Mouse (Mus musculus) heart, embryonic 15.5 days (tissue): ENCODE results near the gene Tent4a. TPM values are rescaled to one million over a fixed set of nuclear protein-coding genes. Genes with fewer than 3 reads are reported as not detected.

Experiments
- ATAC-seq: fragments of 200-750 bp; cut with Nextera tagmentation; replicated peaks from 2 replicates; pipeline ENCODE4 v1.8.0; 2017; ENCODE audit warnings: low read depth, moderate TSS enrichment; ENCODE audit not compliant: insufficient number of reproducible peaks, insufficient read depth, low FRiP score
- H3K27ac ChIP-seq: fragments of 300-500 bp; sonication (generic); 2 replicates; pipeline ENCODE4 v1.5.1; 2015; ENCODE audit warnings: mild to moderate bottlenecking, inconsistent platforms
- H3K27me3 ChIP-seq: fragments of 300-500 bp; sonication (generic); 2 replicates; pipeline ENCODE4 v1.6.1; 2015; ENCODE audit warnings: inconsistent platforms
- H3K36me3 ChIP-seq: fragments of 300-500 bp; sonication (generic); 2 replicates; pipeline ENCODE4 v1.6.1; 2015; ENCODE audit warnings: mild to moderate bottlenecking, inconsistent platforms
- H3K4me1 ChIP-seq: fragments of 300-500 bp; sonication (generic); replicated peaks from 2 replicates; pipeline ENCODE4 v1.6.1; 2015; ENCODE audit warnings: inconsistent platforms
- H3K4me2 ChIP-seq: fragments of 300-500 bp; sonication (generic); 2 replicates; pipeline ENCODE4 v1.6.1; 2015; ENCODE audit warnings: inconsistent platforms, mild to moderate bottlenecking, moderate library complexity
- H3K4me3 ChIP-seq: fragments of 300-500 bp; sonication (generic); 2 replicates; pipeline ENCODE4 v1.5.1; 2015; ENCODE audit warnings: mild to moderate bottlenecking, inconsistent platforms
- H3K9ac ChIP-seq: fragments of 300-500 bp; sonication (generic); 2 replicates; pipeline ENCODE4 v1.6.1; 2015; ENCODE audit warnings: mild to moderate bottlenecking, inconsistent platforms
- H3K9me3 ChIP-seq: fragments of 300-500 bp; sonication (generic); replicated peaks from 2 replicates; pipeline ENCODE4 v1.6.1; 2016; ENCODE audit warnings: inconsistent platforms
- WGBS: fragments of 180-500 bp; shearing (Covaris S2); methylation state at CpG from one replicate; pipeline ENCODE4 v1.1.7; 2015; ENCODE audit warnings: mixed read lengths; 5-methylcytosine and 5-hydroxymethylcytosine counted together
- polyA plus RNA-seq: library from polyadenylated mRNA; unstranded; fragments of >200 nt; fragmentation: Nextera tagmentation; extraction: Ambion mirVana; gene quantifications from 2 replicates; pipeline ENCODE4 v1.2.1, GENCODE M21; 2015

Gene Tent4a
- polyA plus RNA-seq, 1 experiment from 2014 or later: 3.1 TPM

DNA sequence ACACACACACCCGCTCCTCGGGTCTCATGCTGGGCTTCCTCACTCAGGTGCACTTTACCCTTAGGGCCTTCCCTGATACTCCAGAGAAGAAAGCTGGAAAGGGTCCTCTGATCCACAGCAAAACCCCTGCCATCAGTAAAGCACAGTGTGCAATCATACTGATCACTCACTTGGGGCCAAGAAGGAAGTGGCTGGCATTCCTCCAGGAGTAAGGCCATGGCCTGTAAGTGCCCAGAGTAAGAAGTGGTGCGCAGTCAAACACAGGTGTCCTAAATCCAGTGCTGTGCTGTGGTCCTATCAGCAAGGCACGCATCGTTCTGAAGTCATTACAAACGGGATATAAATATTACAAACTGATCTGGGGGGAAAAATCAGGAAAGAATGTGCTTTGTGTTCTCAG, 17.0 kb downstream of the Tent4a start:
- ATAC-seq: no peak

GRCm38 (mm10) chr13:69515091-69515490, 19.3 kb downstream of the Tent4a start:
- H3K36me3 ChIP-seq: peaks cover 14% of the 10 kb centered on the region; the same call in 1 of the 2 replicates
- H3K9ac ChIP-seq: no peak overlapping the region
- no peaks in the 10 kb centered on the region for H3K27me3 ChIP-seq
- ATAC-seq: no peak
- H3K4me1 ChIP-seq: peaks cover 17% of the 10 kb centered on the region
- H3K4me2 ChIP-seq: no peak overlapping the region
- WGBS: 83% methylated on average over 3 of the region's 3 CpGs
- H3K9me3 ChIP-seq: no peaks in the 10 kb centered on the region
- H3K27ac ChIP-seq: no peak overlapping the region
- H3K4me3 ChIP-seq: no peak overlapping the region

More for the DNA sequence above, 17.0 kb downstream of the Tent4a start:
- 50% methylated on average over 6 of the region's 6 CpGs for WGBS
- no peak overlapping the region for H3K4me2 ChIP-seq
- H3K36me3 ChIP-seq: peaks cover 4% of the 10 kb centered on the region; the same call in 1 of the 2 replicates
- no peak overlapping the region for H3K9ac ChIP-seq
- no peaks in the 10 kb centered on the region for H3K27me3 ChIP-seq
- H3K4me3 ChIP-seq: no peak overlapping the region
- H3K27ac ChIP-seq: no peak overlapping the region
- peaks cover 23% of the 10 kb centered on the region for H3K4me1 ChIP-seq
- no peaks in the 10 kb centered on the region for H3K9me3 ChIP-seq

GRCm38 (mm10) chr13:69509391-69510244, 24.8 kb downstream of the Tent4a start:
- Histone ChIP-seq H3K4me1 (peaks cover 10% of the 10 kb centered on the region; the same call in 1 of the 2 replicates), H3K27ac (no peak overlapping the region), H3K4me2 (no peak overlapping the region), H3K9me3 (no peaks in the 10 kb centered on the region), H3K27me3 (no peaks in the 10 kb centered on the region), H3K9ac (no peak overlapping the region), H3K36me3 (peaks cover 54% of the 10 kb centered on the region), H3K4me3 (no peak overlapping the region)
- ATAC-seq: no peak
- 65% methylated on average over 9 of the region's 9 CpGs for WGBS

GRCm38 (mm10) chr13:69507666-69508065, 26.8 kb downstream of the Tent4a start:
- no peak for ATAC-seq
- peaks cover 70% of the 10 kb centered on the region for H3K36me3 ChIP-seq
- WGBS: 96% methylated on average over 3 of the region's 3 CpGs
- H3K4me1 ChIP-seq: peaks cover 10% of the 10 kb centered on the region; the same call in 1 of the 2 replicates
- H3K4me2 ChIP-seq: no peak overlapping the region
- H3K27me3 ChIP-seq: no peaks in the 10 kb centered on the region
- H3K4me3 ChIP-seq: no peak overlapping the region
- H3K9ac ChIP-seq: no peak overlapping the region
- H3K9me3 ChIP-seq: no peaks in the 10 kb centered on the region
- no peak overlapping the region for H3K27ac ChIP-seq

DNA sequence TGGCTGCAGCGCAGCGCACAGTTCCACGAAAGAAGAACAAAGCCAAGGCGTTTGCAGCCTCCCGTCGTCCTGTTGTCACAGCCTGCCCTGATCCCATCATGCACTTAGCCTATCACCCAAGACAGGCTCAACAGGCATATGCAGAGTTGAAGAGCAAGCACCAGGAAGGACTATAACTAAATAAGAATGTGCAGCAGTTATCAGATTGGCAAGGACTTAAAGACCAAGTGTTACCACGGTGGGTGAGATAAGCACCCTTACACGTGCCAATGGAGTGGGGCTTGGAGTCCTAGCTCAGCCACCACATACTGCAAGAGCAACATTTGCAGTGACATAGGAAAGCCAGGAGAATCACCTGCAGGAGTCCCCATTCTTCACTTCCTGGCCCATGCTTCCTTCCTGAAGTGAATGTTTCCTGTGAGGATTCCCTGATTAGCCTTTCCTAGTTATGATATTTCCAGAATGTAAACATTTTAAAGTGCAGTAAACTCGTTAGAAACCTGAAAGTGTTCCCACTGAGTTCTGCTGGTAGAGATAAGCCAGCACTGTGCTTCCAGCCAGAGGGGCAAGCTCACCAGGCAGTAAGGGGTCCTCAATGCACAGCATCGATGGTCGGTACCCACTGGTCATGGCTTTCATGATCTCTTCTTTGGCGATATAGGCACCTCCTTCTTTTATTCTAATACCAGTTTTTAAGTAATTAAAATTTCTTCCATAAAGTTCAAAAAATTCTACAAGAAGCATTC, 27.9 kb downstream of the Tent4a start:
- Histone ChIP-seq H3K9me3 (no peaks in the 10 kb centered on the region), H3K36me3 (peaks cover 71% of the 10 kb centered on the region), H3K27ac (no peak overlapping the region), H3K4me2 (no peak overlapping the region), H3K9ac (no peak overlapping the region), H3K4me3 (no peak overlapping the region), H3K27me3 (no peaks in the 10 kb centered on the region), H3K4me1 (peaks cover 10% of the 10 kb centered on the region; the same call in 1 of the 2 replicates)
- WGBS: 68% methylated on average over 12 of the region's 12 CpGs
- ATAC-seq: no peak

GRCm38 (mm10) chr13:69502863-69503262, 31.6 kb downstream of the Tent4a start:
- Histone ChIP-seq H3K27me3 (no peaks in the 10 kb centered on the region), H3K4me2 (no peak overlapping the region), H3K36me3 (peaks cover 83% of the 10 kb centered on the region), H3K27ac (no peak overlapping the region), H3K4me1 (peaks cover 11% of the 10 kb centered on the region; the same call in 1 of the 2 replicates), H3K9ac (no peak overlapping the region), H3K9me3 (no peaks in the 10 kb centered on the region), H3K4me3 (no peak overlapping the region)
- 68% methylated on average over 5 of the region's 5 CpGs for WGBS
- no peak for ATAC-seq

DNA sequence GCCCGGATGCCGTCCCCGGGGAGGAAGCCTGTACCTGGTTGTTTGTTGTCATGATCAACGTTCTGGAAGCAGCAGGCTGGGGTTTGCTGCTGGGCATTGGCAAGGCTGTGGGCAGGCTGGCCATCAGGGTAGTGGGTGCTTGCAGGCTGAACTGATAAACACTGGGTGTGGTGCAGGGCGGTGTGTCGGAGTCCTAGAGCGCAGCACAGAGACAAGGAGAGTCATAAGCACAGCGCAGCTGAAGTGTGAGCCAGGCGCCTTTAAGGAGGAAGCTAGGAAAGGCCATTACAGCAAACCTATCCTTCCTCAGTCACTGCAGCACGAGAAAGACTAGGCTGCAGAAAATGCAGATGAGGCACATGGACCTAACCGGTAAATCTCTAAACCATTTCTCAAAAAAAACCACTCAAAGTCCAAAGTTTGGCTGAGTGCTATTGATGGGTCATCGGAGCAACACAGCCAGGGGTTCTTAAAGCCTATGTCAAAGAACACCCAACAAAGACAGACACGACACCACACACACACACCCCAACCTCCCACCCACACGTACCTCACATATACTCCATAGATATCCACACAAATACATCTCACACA, 32.2 kb downstream of the Tent4a start:
- Histone ChIP-seq H3K27ac (no peak overlapping the region), H3K9ac (no peak overlapping the region), H3K36me3 (peaks cover 79% of the 10 kb centered on the region), H3K4me3 (no peak overlapping the region), H3K27me3 (no peaks in the 10 kb centered on the region), H3K4me1 (peaks cover 11% of the 10 kb centered on the region; the same call in 1 of the 2 replicates), H3K4me2 (no peak overlapping the region), H3K9me3 (no peaks in the 10 kb centered on the region)
- ATAC-seq: no peak
- WGBS: 92% methylated on average over 14 of the region's 14 CpGs

DNA sequence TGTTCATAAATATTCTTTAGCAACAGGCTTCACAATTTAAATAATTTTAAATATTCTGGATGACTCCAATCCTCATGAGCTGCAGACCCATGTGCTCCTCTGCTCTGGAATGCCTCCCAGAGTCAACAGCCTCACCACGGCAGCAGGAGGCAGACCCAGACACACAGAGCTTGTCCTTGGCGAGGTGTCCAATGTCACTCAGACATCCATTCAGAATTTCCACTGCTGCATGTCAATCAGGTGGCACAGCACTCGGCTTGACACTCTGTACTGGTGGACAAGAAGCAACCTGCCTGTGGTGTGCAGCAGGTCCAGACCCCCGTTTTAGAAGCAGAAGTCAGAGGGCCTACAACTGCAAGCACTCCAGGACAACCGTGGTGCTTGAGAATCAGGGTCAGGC, 36.1 kb downstream of the Tent4a start:
- H3K27ac ChIP-seq: peak overlapping the region; percentile 76
- H3K4me2 ChIP-seq: no peak overlapping the region
- H3K36me3 ChIP-seq: peaks cover 51% of the 10 kb centered on the region
- H3K9ac ChIP-seq: no peak overlapping the region
- peak; percentile 84 for ATAC-seq
- 45% methylated on average over 5 of the region's 5 CpGs for WGBS
- H3K4me3 ChIP-seq: no peak overlapping the region
- H3K27me3 ChIP-seq: no peaks in the 10 kb centered on the region
- no peaks in the 10 kb centered on the region for H3K9me3 ChIP-seq
- H3K4me1 ChIP-seq: peaks cover 4% of the 10 kb centered on the region; the same call in 1 of the 2 replicates

- Histone ChIP-seq H3K27me3 (peaks cover 9% of the 10 kb centered on the region; the same call in 1 of the 2 replicates), H3K4me3 (no peak overlapping the region), H3K27ac (no peak overlapping the region), H3K9me3 (no peaks in the 10 kb centered on the region), H3K4me2 (no peak overlapping the region), H3K9ac (no peak overlapping the region), H3K36me3 (peaks cover 9% of the 10 kb centered on the region; the same call in 1 of the 2 replicates), H3K4me1 (peaks cover 9% of the 10 kb centered on the region; the same call in 1 of the 2 replicates)
- ATAC-seq: peak; percentile 37; the same call in 1 of the 2 replicates
- 31% methylated on average over 7 of the region's 7 CpGs for WGBS
Measured at GRCm38 (mm10) chr13:69492876-69493463, 41.4 kb downstream of the Tent4a start.

DNA sequence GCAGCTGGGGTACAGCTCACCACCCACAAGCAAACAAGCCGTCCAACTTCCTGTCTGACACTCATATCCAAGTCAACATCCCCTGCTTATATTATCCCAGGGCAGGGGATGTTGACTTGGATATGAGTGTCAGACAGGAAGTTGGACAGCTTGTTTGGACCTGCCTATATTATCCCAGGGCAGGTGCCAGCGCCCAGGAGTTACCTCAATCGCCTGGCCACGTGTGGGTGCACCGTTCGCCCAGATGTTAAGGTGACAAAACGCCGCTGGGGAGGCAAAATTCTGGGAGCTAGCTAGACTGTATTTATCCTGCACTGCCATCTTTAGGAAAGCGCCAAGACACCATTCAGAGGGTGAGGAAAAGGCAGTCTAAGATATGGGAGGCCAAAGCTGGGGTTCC, 44.6 kb downstream of the Tent4a start:
- WGBS: 76% methylated on average over 9 of the region's 9 CpGs

More for the DNA sequence above, 44.6 kb downstream of the Tent4a start:
- Histone ChIP-seq H3K9me3 (no peaks in the 10 kb centered on the region), H3K27ac (no peak overlapping the region), H3K4me3 (no peak overlapping the region), H3K27me3 (peaks cover 24% of the 10 kb centered on the region), H3K4me2 (no peak overlapping the region), H3K4me1 (peaks cover 17% of the 10 kb centered on the region), H3K36me3 (no peaks in the 10 kb centered on the region), H3K9ac (no peak overlapping the region)
- ATAC-seq: no peak
